Mouse (Mus musculus) CH12.LX (cell line): Measurements from ENCODE around the gene Itga6.

Experiments used
- BHLHE40 ChIP-seq: IDR thresholded peaks from 2 replicates; pipeline ENCODE4 v1.6.1; 2011; ENCODE audit warnings: mild to moderate bottlenecking, low read depth, low read length, improper control_type of control experiment
- CTCF ChIP-seq, 2 experiments: IDR thresholded peaks in 1 of 2; conservative IDR thresholded peaks in 1 of 2; 2 replicates each; pipeline ENCODE4 v1.5.1; 2011 to 2012; ENCODE audit warnings: low read depth in 2 of 2, low read length in 2 of 2, improper control_type of control experiment in 1 of 2, inconsistent platforms in 1 of 2, mild to moderate bottlenecking in 1 of 2, moderate library complexity in 1 of 2
- E2F4 ChIP-seq: IDR thresholded peaks from 2 replicates; pipeline ENCODE4 v1.6.1; 2011; ENCODE audit warnings: low read depth, low read length, improper control_type of control experiment; ENCODE audit not compliant: insufficient replicate concordance
- MAX ChIP-seq: IDR thresholded peaks from 2 replicates; pipeline ENCODE4 v1.6.1; 2011; ENCODE audit warnings: low read length, improper control_type of control experiment
- MXI1 ChIP-seq: IDR thresholded peaks from 2 replicates; pipeline ENCODE4 v1.6.1; 2011; ENCODE audit warnings: mild to moderate bottlenecking, low read depth, low read length, improper control_type of control experiment
- POLR2A ChIP-seq: IDR thresholded peaks from 2 replicates; pipeline ENCODE4 v1.6.1; 2011; ENCODE audit warnings: low read depth, mild to moderate bottlenecking, improper control_type of control experiment, low read length
- POLR2AphosphoS2 ChIP-seq: IDR thresholded peaks from 2 replicates; pipeline ENCODE4 v1.6.1; 2011; ENCODE audit warnings: low read depth, low read length, improper control_type of control experiment
- SIN3A ChIP-seq: IDR thresholded peaks from 2 replicates; pipeline ENCODE4 v1.6.1; 2012; ENCODE audit warnings: low read length, improper control_type of control experiment, inconsistent platforms
- TCF12 ChIP-seq: IDR thresholded peaks from 2 replicates; pipeline ENCODE4 v1.6.1; 2014; ENCODE audit warnings: low read depth, mild to moderate bottlenecking, inconsistent platforms, low read length, improper control_type of control experiment
- ZMIZ1 ChIP-seq: IDR thresholded peaks from 2 replicates; pipeline ENCODE4 v1.6.1; 2012; ENCODE audit warnings: low read depth, mild to moderate bottlenecking, inconsistent platforms, low read length, improper control_type of control experiment

- TF ChIP-seq TCF12 (no peak), POLR2A (no peak), E2F4 (no peak), CTCF (conservative IDR thresholded peaks at IDR 0.05 in 1 of 2, IDR thresholded peaks at IDR 0.05 in 1 of 2; ENCODE audit: low read depth in 2 of 2, low read length in 2 of 2) (no peak), SIN3A (no peak), MXI1 (no peak), ZMIZ1 (no peak), BHLHE40 (no peak), MAX (no peak), POLR2AphosphoS2 (no peak)
Measured at GRCm38 (mm10) chr2:71833626-71834025, 88.2 kb downstream of the Itga6 start.
